Mouse (Mus musculus): ENCODE data around the gene Spsb4.
"Not testable (repeated sequence)": the region's sequence is repeated elsewhere in the genome, so short reads cannot be mapped to it uniquely, and the experiment has no call there.

The Spsb4 gene

GRCm38 (mm10) chr9:96948546-96948945 is 70.1 kb downstream of the Spsb4 start:
- DNase-seq: no peak

- DNase-seq: no peak
Measured at GRCm38 (mm10) chr9:96947171-96947570, 71.5 kb downstream of the Spsb4 start.

- no peak for DNase-seq
Measured at GRCm38 (mm10) chr9:96944517-96944916, 74.1 kb downstream of the Spsb4 start.

GRCm38 (mm10) chr9:96942975-96943374 is 75.7 kb downstream of the Spsb4 start:
- no peak for DNase-seq

GRCm38 (mm10) chr9:96938887-96939286 is 79.8 kb downstream of the Spsb4 start:
- no peak for DNase-seq

GRCm38 (mm10) chr9:96936427-96936826 is 82.2 kb downstream of the Spsb4 start:
- not testable (repeated sequence) for DNase-seq

- DNase-seq: no peak
Measured at GRCm38 (mm10) chr9:96935556-96936300, 82.9 kb downstream of the Spsb4 start.

GRCm38 (mm10) chr9:96934816-96935215 is 83.8 kb downstream of the Spsb4 start:
- no peak for DNase-seq

GRCm38 (mm10) chr9:96932751-96933150 is 85.9 kb downstream of the Spsb4 start:
- DNase-seq: no peak

GRCm38 (mm10) chr9:96923577-96924316 is 94.9 kb downstream of the Spsb4 start:
- DNase-seq: no peak

GRCm38 (mm10) chr9:96923119-96923518 is 95.5 kb downstream of the Spsb4 start:
- no peak for DNase-seq

GRCm38 (mm10) chr9:96916620-96917538 is 101.8 kb downstream of the Spsb4 start:
- DNase-seq: peak; percentile 91 to 95

GRCm38 (mm10) chr9:96916076-96916475 is 102.6 kb downstream of the Spsb4 start:
- no peak for DNase-seq

GRCm38 (mm10) chr9:96914851-96915250 is 103.8 kb downstream of the Spsb4 start:
- peak; percentile 44 to 64 for DNase-seq

- no peak for DNase-seq
Measured at GRCm38 (mm10) chr9:96914005-96914404, 104.6 kb downstream of the Spsb4 start.

GRCm38 (mm10) chr9:96909503-96909902 is 109.1 kb downstream of the Spsb4 start:
- DNase-seq: no peak

GRCm38 (mm10) chr9:96908737-96909136 is 109.9 kb downstream of the Spsb4 start:
- DNase-seq: no peak

GRCm38 (mm10) chr9:96904360-96905355 is 114.0 kb downstream of the Spsb4 start:
- DNase-seq: no peak

GRCm38 (mm10) chr9:96899717-96900116 is 118.9 kb downstream of the Spsb4 start:
- no peak for DNase-seq

- DNase-seq: no peak
Measured at GRCm38 (mm10) chr9:96899004-96899403, 119.6 kb downstream of the Spsb4 start.

- no peak for DNase-seq
Measured at GRCm38 (mm10) chr9:96896690-96897089, 122.0 kb downstream of the Spsb4 start.

GRCm38 (mm10) chr9:96893582-96893981 is 125.1 kb downstream of the Spsb4 start:
- DNase-seq: peak; percentile 45 to 54
